Mouse (Mus musculus) bone marrow macrophage, adult 2 months (primary cell): ENCODE measurements around the gene Pla2g12b. TPM values are rescaled to one million over a fixed set of nuclear protein-coding genes. Genes with fewer than 3 reads are reported as not detected.
"Not testable (repeated sequence)": the region's sequence is repeated elsewhere in the genome, so short reads cannot be mapped to it uniquely, and the experiment has no call there.

Experiments used
- H3K27ac ChIP-seq: 2 replicates; pipeline ENCODE4 v1.5.1; 2012; ENCODE audit warnings: low read depth, low read length; ENCODE audit not compliant: insufficient read depth
- H3K4me1 ChIP-seq: 2 replicates; pipeline ENCODE4 v1.6.1; 2012; ENCODE audit warnings: low read length; ENCODE audit not compliant: control insufficient read depth, insufficient read depth
- H3K4me3 ChIP-seq: 2 replicates; pipeline ENCODE4 v1.5.1; 2012; ENCODE audit warnings: mild to moderate bottlenecking, low read length, moderate library complexity; ENCODE audit not compliant: insufficient read depth
- CTCF ChIP-seq: IDR thresholded peaks from 2 replicates; pipeline ENCODE4 v1.5.1; 2012; ENCODE audit warnings: low read depth, mild to moderate bottlenecking, low read length, moderate library complexity
- POLR2A ChIP-seq: IDR thresholded peaks from 2 replicates; pipeline ENCODE4 v1.6.1; 2012; ENCODE audit warnings: mild to moderate bottlenecking, low read depth, low read length, borderline replicate concordance
- polyA plus RNA-seq: library from polyadenylated mRNA; stranded (reverse); fragments of >200 nt; gene quantifications from 2 replicates; pipeline ENCODE4 v1.2.4, GENCODE M21; 2012; ENCODE audit not compliant: missing spikeins, insufficient read depth, insufficient read length

Gene Pla2g12b
- polyA plus RNA-seq, 1 experiment, result not detected

GRCm38 (mm10) chr10:59369426-59369825 is 34.0 kb upstream of the Pla2g12b start:
- Histone ChIP-seq H3K4me1 (peaks cover 17% of the 10 kb centered on the region), H3K27ac (peak overlapping the region; percentile 2; the same call in 1 of the 2 replicates), H3K4me3 (no peak overlapping the region)
- TF ChIP-seq POLR2A (no peak), CTCF (no peak)

- Histone ChIP-seq H3K4me3 (no peak overlapping the region), H3K4me1 (no peaks in the 10 kb centered on the region), H3K27ac (no peak overlapping the region)
- TF ChIP-seq CTCF, result no peak
- no peak for TF ChIP-seq POLR2A
These were observed 25.6 kb upstream of the Pla2g12b start for GRCm38 (mm10) chr10:59377906-59378305.

GRCm38 (mm10) chr10:59378728-59379127 is 24.7 kb upstream of the Pla2g12b start:
- Histone ChIP-seq H3K27ac (no peak overlapping the region), H3K4me1 (no peaks in the 10 kb centered on the region), H3K4me3 (no peak overlapping the region)
- TF ChIP-seq CTCF (peak; percentile 26; the same call in 1 of the 2 replicates), POLR2A (no peak)

GRCm38 (mm10) chr10:59379927-59380326 is 23.5 kb upstream of the Pla2g12b start:
- Histone ChIP-seq H3K27ac (no peak overlapping the region), H3K4me3 (no peak overlapping the region), H3K4me1 (no peaks in the 10 kb centered on the region)
- TF ChIP-seq CTCF (no peak), POLR2A (no peak)

- H3K4me1 ChIP-seq, result no peaks in the 10 kb centered on the region
- TF ChIP-seq POLR2A (no peak), CTCF (no peak)
- H3K27ac ChIP-seq, result no peak overlapping the region
- H3K4me3 ChIP-seq, result no peak overlapping the region
These were observed 23.0 kb upstream of the Pla2g12b start for GRCm38 (mm10) chr10:59380411-59380821.

GRCm38 (mm10) chr10:59381563-59381962 is 21.9 kb upstream of the Pla2g12b start:
- H3K4me1 ChIP-seq, H3K4me3 ChIP-seq, H3K27ac ChIP-seq: not testable (repeated sequence)

GRCm38 (mm10) chr10:59386951-59387350 is 16.5 kb upstream of the Pla2g12b start:
- Histone ChIP-seq H3K4me3 (no peak overlapping the region), H3K4me1 (peaks cover 4% of the 10 kb centered on the region), H3K27ac (no peak overlapping the region)
- TF ChIP-seq CTCF (no peak), POLR2A (no peak)

GRCm38 (mm10) chr10:59389652-59390051 is 13.8 kb upstream of the Pla2g12b start:
- H3K4me1 ChIP-seq, result peaks cover 4% of the 10 kb centered on the region
- no peak for TF ChIP-seq POLR2A
- TF ChIP-seq CTCF, result no peak
- H3K27ac ChIP-seq, result no peak overlapping the region
- no peak overlapping the region for H3K4me3 ChIP-seq

GRCm38 (mm10) chr10:59391907-59392306 is 11.6 kb upstream of the Pla2g12b start:
- TF ChIP-seq POLR2A (no peak), CTCF (no peak)
- no peak overlapping the region for H3K4me3 ChIP-seq
- no peak overlapping the region for H3K27ac ChIP-seq
- H3K4me1 ChIP-seq, result peaks cover 4% of the 10 kb centered on the region

GRCm38 (mm10) chr10:59395461-59395860 is 8.0 kb upstream of the Pla2g12b start, which contains the start of gene Gm10273:
Gm10273 (plus strand) TSS chr10:59395632.
- not testable (repeated sequence) for H3K4me3 ChIP-seq, H3K27ac ChIP-seq, H3K4me1 ChIP-seq

GRCm38 (mm10) chr10:59403793-59404149 is 311 bp downstream of the Pla2g12b start:
- Histone ChIP-seq H3K4me3 (no peak overlapping the region), H3K27ac (no peak overlapping the region), H3K4me1 (no peaks in the 10 kb centered on the region)
- no peak for TF ChIP-seq POLR2A
- no peak for TF ChIP-seq CTCF
